Mouse (Mus musculus): ENCODE data around the gene Muc5ac. TPM values are rescaled to one million over a fixed set of nuclear protein-coding genes. Genes with fewer than 3 reads are reported as not detected.
"Not testable (repeated sequence)": the region's sequence is repeated elsewhere in the genome, so short reads cannot be mapped to it uniquely, and the experiment has no call there.

The Muc5ac gene
- total RNA-seq (2021) = not detected

GRCm38 (mm10) chr7:141788677-141789452 lies at the start of gene Muc5ac:
Gene Muc5ac, plus strand, starts transcription at chr7:141788972.
- intact Hi-C loops (cut with DNase I) = no loop called here
- no peak for DNase-seq

- intact Hi-C loops (cut with DNase I) = no loop called here
- peak; percentile 61 for DNase-seq
Measured at GRCm38 (mm10) chr7:141747451-141748100, 41.2 kb upstream of the Muc5ac start.

- intact Hi-C loops (cut with DNase I) = no loop called here
Measured at GRCm38 (mm10) chr7:141752513-141752912, 36.3 kb upstream of the Muc5ac start.

GRCm38 (mm10) chr7:141755831-141756230 lies 32.9 kb upstream of the Muc5ac start:
- intact Hi-C loops (cut with DNase I) = no loop called here
- DNase-seq = peak; percentile 76

More at GRCm38 (mm10) chr7:141752513-141752912, 36.3 kb upstream of the Muc5ac start:
- DNase-seq = no peak

- intact Hi-C loops (cut with DNase I) = no loop called here
- no peak for DNase-seq
Measured at GRCm38 (mm10) chr7:141758291-141758690, 30.5 kb upstream of the Muc5ac start.

GRCm38 (mm10) chr7:141770521-141770920 lies 18.3 kb upstream of the Muc5ac start:
- DNase-seq = no peak
- intact Hi-C loops (cut with DNase I) = no loop called here

- intact Hi-C loops (cut with DNase I) = no loop called here
- DNase-seq = no peak
Measured at GRCm38 (mm10) chr7:141770988-141771387, 17.8 kb upstream of the Muc5ac start.

GRCm38 (mm10) chr7:141772058-141772557 lies 16.7 kb upstream of the Muc5ac start:
- intact Hi-C loops (cut with DNase I) = no loop called here
- DNase-seq = no peak

- no peak for DNase-seq
- intact Hi-C loops (cut with DNase I) = no loop called here
Measured at GRCm38 (mm10) chr7:141774855-141775254, 13.9 kb upstream of the Muc5ac start.

- intact Hi-C loops (cut with DNase I) = no loop called here
- DNase-seq = no peak
Measured at GRCm38 (mm10) chr7:141776199-141776598, 12.6 kb upstream of the Muc5ac start.

GRCm38 (mm10) chr7:141794251-141794650 lies 5.5 kb downstream of the Muc5ac start:
- DNase-seq = no peak
- intact Hi-C loops (cut with DNase I) = no loop called here

GRCm38 (mm10) chr7:141803206-141803605 lies 14.4 kb downstream of the Muc5ac start:
- DNase-seq = no peak
- intact Hi-C loops (cut with DNase I) = no loop called here

GRCm38 (mm10) chr7:141805384-141805783 lies 16.6 kb downstream of the Muc5ac start:
- no peak for DNase-seq
- intact Hi-C loops (cut with DNase I) = no loop called here

- intact Hi-C loops (cut with DNase I); DNase-seq: not testable (repeated sequence)
Measured at GRCm38 (mm10) chr7:141807823-141808222, 19.1 kb downstream of the Muc5ac start.

- intact Hi-C loops (cut with DNase I); DNase-seq: not testable (repeated sequence)
Measured at GRCm38 (mm10) chr7:141809933-141810332, 21.2 kb downstream of the Muc5ac start.

GRCm38 (mm10) chr7:141813321-141813720 lies 24.5 kb downstream of the Muc5ac start:
- no peak for DNase-seq
- intact Hi-C loops (cut with DNase I) = no loop called here

- DNase-seq = peak; percentile 59
- intact Hi-C loops (cut with DNase I) = no loop called here
Measured at GRCm38 (mm10) chr7:141815361-141815760, 26.6 kb downstream of the Muc5ac start.

GRCm38 (mm10) chr7:141817355-141818075 lies 28.7 kb downstream of the Muc5ac start:
- DNase-seq = peak; percentile 75

GRCm38 (mm10) chr7:141818267-141818666 lies 29.5 kb downstream of the Muc5ac start:
- DNase-seq = peak; percentile 29
- intact Hi-C loops (cut with DNase I) = no loop called here

More at GRCm38 (mm10) chr7:141817355-141818075, 28.7 kb downstream of the Muc5ac start:
- intact Hi-C loops (cut with DNase I) = no loop called here

- intact Hi-C loops (cut with DNase I) = no loop called here
- DNase-seq = no peak
Measured at GRCm38 (mm10) chr7:141822582-141823261, 34.0 kb downstream of the Muc5ac start.

GRCm38 (mm10) chr7:141823699-141824098 lies 34.9 kb downstream of the Muc5ac start:
- intact Hi-C loops (cut with DNase I) = no loop called here
- DNase-seq = no peak
